Mouse (Mus musculus) thymus, adult 2 months (tissue): Measurements from ENCODE around the gene Slc2a5. TPM values are rescaled to one million over a fixed set of nuclear protein-coding genes. Genes with fewer than 3 reads are reported as not detected.

ENCODE experiments used
- DNase-seq: peaks from one replicate; pipeline ENCODE4 v3.0.0; 2021
- H3K27ac ChIP-seq: fragments of 200-500 bp; 2 replicates; pipeline ENCODE4 v1.5.1; 2012; ENCODE audit warnings: low read length, control low read depth; ENCODE audit not compliant: control insufficient read depth, insufficient read depth
- H3K27me3 ChIP-seq: fragments of 200-500 bp; 2 replicates; pipeline ENCODE4 v1.6.1; 2012; ENCODE audit warnings: mild to moderate bottlenecking, low read length, moderate library complexity, mixed read lengths; ENCODE audit not compliant: control insufficient read depth, insufficient read depth
- H3K36me3 ChIP-seq: fragments of 200-500 bp; 2 replicates; pipeline ENCODE4 v1.6.1; 2012; ENCODE audit warnings: mild to moderate bottlenecking, low read length, moderate library complexity; ENCODE audit not compliant: control insufficient read depth, insufficient read depth
- H3K4me1 ChIP-seq: fragments of 200-500 bp; replicated peaks from 2 replicates; pipeline ENCODE4 v1.6.1; 2012; ENCODE audit warnings: low read length; ENCODE audit not compliant: control insufficient read depth, insufficient read depth
- H3K4me3 ChIP-seq: fragments of 200-500 bp; 2 replicates; pipeline ENCODE4 v1.5.1; 2012; ENCODE audit warnings: mild to moderate bottlenecking, low read length, control low read depth, moderate library complexity; ENCODE audit not compliant: control insufficient read depth, insufficient read depth
- CTCF ChIP-seq: fragments of 200-500 bp; IDR thresholded peaks from 2 replicates; pipeline ENCODE4 v1.5.1; 2012; ENCODE audit warnings: mild to moderate bottlenecking, control low read depth, low read length, moderate library complexity, borderline replicate concordance; ENCODE audit not compliant: control insufficient read depth, poor library complexity, insufficient read depth; ENCODE audit errors: extremely low read depth
- POLR2A ChIP-seq: fragments of 200-500 bp; IDR thresholded peaks from 2 replicates; pipeline ENCODE4 v1.6.1; 2012; ENCODE audit warnings: mild to moderate bottlenecking, low read length, control low read depth, moderate library complexity; ENCODE audit not compliant: control insufficient read depth, poor library complexity, insufficient read depth; ENCODE audit errors: extremely low read depth
- WGBS: fragments of 180-500 bp; shearing (Covaris S2); methylation state at CpG from one replicate; pipeline ENCODE4 v1.1.7; 2018; 5-methylcytosine and 5-hydroxymethylcytosine counted together
- polyA plus RNA-seq: library from polyadenylated mRNA; depleted of rRNA; stranded (reverse); fragments of >200 nt; gene quantifications from 2 replicates; pipeline ENCODE4 v1.2.3, GENCODE M21; 2012

Slc2a5 gene
- polyA plus RNA-seq, 1 experiment, result 1.2 TPM

GRCm38 (mm10) chr4:150146286-150146685 lies 27.2 kb downstream of the Slc2a5 start:
- no peaks in the 10 kb centered on the region for H3K4me1 ChIP-seq
- H3K36me3 ChIP-seq, result no peaks in the 10 kb centered on the region
- 94% methylated on average over 4 of the region's 4 CpGs for WGBS
- no peak overlapping the region for H3K4me3 ChIP-seq
- no peaks in the 10 kb centered on the region for H3K27me3 ChIP-seq
- DNase-seq, result no peak
- no peak overlapping the region for H3K27ac ChIP-seq
- TF ChIP-seq POLR2A, result no peak
- no peak for TF ChIP-seq CTCF

GRCm38 (mm10) chr4:150151045-150151444 lies 32.0 kb downstream of the Slc2a5 start:
- no peak overlapping the region for H3K27ac ChIP-seq
- DNase-seq, result no peak

GRCm38 (mm10) chr4:150152483-150152882 lies 33.4 kb downstream of the Slc2a5 start:
- H3K4me3 ChIP-seq, result no peak overlapping the region
- TF ChIP-seq CTCF (no peak), POLR2A (no peak)
- no peak for DNase-seq
- no peaks in the 10 kb centered on the region for H3K27me3 ChIP-seq
- WGBS, result 86% methylated on average over 8 of the region's 8 CpGs
- H3K36me3 ChIP-seq, result no peaks in the 10 kb centered on the region
- no peaks in the 10 kb centered on the region for H3K4me1 ChIP-seq
- no peak overlapping the region for H3K27ac ChIP-seq

More at GRCm38 (mm10) chr4:150151045-150151444, 32.0 kb downstream of the Slc2a5 start:
- Histone ChIP-seq H3K36me3 (no peaks in the 10 kb centered on the region), H3K27me3 (no peaks in the 10 kb centered on the region), H3K4me1 (no peaks in the 10 kb centered on the region), H3K4me3 (no peak overlapping the region)
- TF ChIP-seq POLR2A (no peak), CTCF (no peak)
- 88% methylated on average over 7 of the region's 7 CpGs for WGBS

- no peaks in the 10 kb centered on the region for H3K36me3 ChIP-seq
- no peak for DNase-seq
- H3K27me3 ChIP-seq, result no peaks in the 10 kb centered on the region
- H3K4me1 ChIP-seq, result no peaks in the 10 kb centered on the region
- no peak overlapping the region for H3K27ac ChIP-seq
- no peak for TF ChIP-seq POLR2A
- no peak for TF ChIP-seq CTCF
- WGBS, result 99% methylated on average over 4 of the region's 4 CpGs
- no peak overlapping the region for H3K4me3 ChIP-seq
Observed at GRCm38 (mm10) chr4:150155301-150155700, 36.2 kb downstream of the Slc2a5 start.

GRCm38 (mm10) chr4:150155731-150156130 lies 36.6 kb downstream of the Slc2a5 start:
- Histone ChIP-seq H3K36me3 (no peaks in the 10 kb centered on the region), H3K4me3 (no peak overlapping the region), H3K27me3 (no peaks in the 10 kb centered on the region), H3K4me1 (no peaks in the 10 kb centered on the region), H3K27ac (no peak overlapping the region)
- no peak for DNase-seq
- TF ChIP-seq CTCF (no peak), POLR2A (no peak)
- 58% methylated on average over 4 of the region's 4 CpGs for WGBS

- TF ChIP-seq CTCF, result no peak
- no peak for TF ChIP-seq POLR2A
- 92% methylated on average over 14 of the region's 14 CpGs for WGBS
- H3K36me3 ChIP-seq, result no peaks in the 10 kb centered on the region
- H3K4me1 ChIP-seq, result no peaks in the 10 kb centered on the region
- DNase-seq, result no peak
- no peaks in the 10 kb centered on the region for H3K27me3 ChIP-seq
- no peak overlapping the region for H3K4me3 ChIP-seq
- H3K27ac ChIP-seq, result no peak overlapping the region
Observed at GRCm38 (mm10) chr4:150157348-150157882, 38.3 kb downstream of the Slc2a5 start.

- H3K27ac ChIP-seq, result no peak overlapping the region
- TF ChIP-seq POLR2A (no peak), CTCF (no peak)
- no peaks in the 10 kb centered on the region for H3K4me1 ChIP-seq
- H3K27me3 ChIP-seq, result no peaks in the 10 kb centered on the region
- 45% methylated on average over 2 of the region's 2 CpGs for WGBS
- DNase-seq, result no peak
- H3K4me3 ChIP-seq, result no peak overlapping the region
- no peaks in the 10 kb centered on the region for H3K36me3 ChIP-seq
Observed at GRCm38 (mm10) chr4:150159458-150159857, 40.4 kb downstream of the Slc2a5 start.
